ENCODE assay signal across 10 mouse cellular contexts in the genomic region with DNA sequence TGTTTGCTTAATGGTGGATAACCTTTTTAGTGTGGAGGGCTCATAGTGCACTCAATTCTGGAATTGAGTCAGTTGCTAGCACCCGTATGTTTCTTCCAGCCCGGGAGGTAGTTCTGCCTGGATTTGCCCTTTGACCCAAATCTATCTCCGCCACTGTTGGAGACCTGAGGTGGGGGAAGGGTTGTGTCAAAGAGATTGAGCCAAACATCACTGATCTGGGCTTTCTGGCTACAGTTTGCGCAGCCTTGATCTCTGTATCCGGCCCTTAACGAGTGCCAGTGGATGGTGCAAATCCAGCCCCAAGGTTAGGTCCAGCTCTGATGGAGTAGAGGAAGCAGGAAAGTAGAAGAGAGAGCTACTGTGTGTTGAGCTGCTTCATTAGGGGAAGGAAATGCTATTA. TPM values are rescaled to one million over a fixed set of nuclear protein-coding genes. Genes with fewer than 3 reads are reported as not detected.
A peak's percentile ranks its signal among the peaks of the same experiment; 100 is the strongest.
DNase-seq lines count a peak whose midpoint lies in the region; ATAC-seq and TF ChIP-seq lines count a peak whose summit lies in the region.
"Had no signal": no experiment of that assay in that cellular context is flagged by ENCODE, and none has a peak within 500 bp of the region (broad histone marks: within the 10 kb centered on the region; RNA-seq: fewer than 3 reads in every experiment).

No protein-coding gene starts in this region.

- H3K36me3 ChIP-seq in neural tube, embryonic 13.5 days: no peaks in the 10 kb centered on the region
- peaks cover 20% of the 10 kb centered on the region for H3K36me3 ChIP-seq in kidney, postnatal 0 days (ENCODE audit: insufficient read depth, low read length)

- H3K4me2 ChIP-seq in neural tube, embryonic 13.5 days: peak overlapping the region; percentile 4; the same call in 1 of the 2 replicates
- H3K4me2 ChIP-seq in kidney, postnatal 0 days (ENCODE audit: low read length): peak overlapping the region; percentile 50

- peak overlapping the region; percentile 73 for H3K27ac ChIP-seq in gastrocnemius, adult 2 months
- H3K27ac ChIP-seq in neural tube, embryonic 13.5 days (replicated peaks): no peak overlapping the region
- no peak overlapping the region; the same call in 1 of the 2 replicates for H3K27ac ChIP-seq in kidney, postnatal 0 days

- 75% methylated on average over 6 of the region's 6 CpGs for WGBS in neural tube, embryonic 13.5 days
- WGBS in kidney, postnatal 0 days: 43% methylated on average over 6 of the region's 6 CpGs

- H3K4me3 ChIP-seq in gastrocnemius, adult 2 months: peak overlapping the region; percentile 73
- no peak overlapping the region for H3K4me3 ChIP-seq in neural tube, embryonic 13.5 days
- H3K4me3 ChIP-seq in kidney, postnatal 0 days (replicated peaks; ENCODE audit: low read depth, low read length): peak overlapping the region; percentile 20

- H3K9me3 ChIP-seq in neural tube, embryonic 13.5 days: no peaks in the 10 kb centered on the region
- H3K9me3 ChIP-seq in kidney, postnatal 0 days (replicated peaks; ENCODE audit: low read length): no peaks in the 10 kb centered on the region

- no peak for ATAC-seq in neural tube, embryonic 13.5 days (ENCODE audit: low read depth)
- ATAC-seq in kidney, postnatal 0 days (replicated peaks; ENCODE audit: low FRiP score, low read depth): no peak

- TF ChIP-seq CTCF in gastrocnemius, adult 2 months (IDR thresholded peaks at IDR 0.05): no peak
- no peak for TF ChIP-seq CTCF in kidney, postnatal 0 days (IDR thresholded peaks at IDR 0.05; ENCODE audit: low read depth)

- H3K9ac ChIP-seq in neural tube, embryonic 13.5 days: no peak overlapping the region
- H3K9ac ChIP-seq in kidney, postnatal 0 days (ENCODE audit: low read depth, low read length): no peak overlapping the region

- peaks cover 3% of the 10 kb centered on the region; the same call in 1 of the 2 replicates for H3K4me1 ChIP-seq in neural tube, embryonic 13.5 days (replicated peaks)
- H3K4me1 ChIP-seq in kidney, postnatal 0 days (replicated peaks; ENCODE audit: insufficient read depth, low read length): peaks cover 24% of the 10 kb centered on the region; the same call in 1 of the 2 replicates

- no peak for DNase-seq in gastrocnemius, adult 2 months
- DNase-seq in gastrocnemius, adult 18-20 months (ENCODE audit: low spot score): no peak
- DNase-seq in neural tube, embryonic 10.5 days (ENCODE audit: extremely low spot score, low spot score): no peak
- no peak for DNase-seq in kidney, postnatal 0 days (ENCODE audit: low spot score)
- DNase-seq in yolk sac, embryonic 10.5 days (ENCODE audit: low spot score): peak; percentile 74
- no peak for DNase-seq in ovary, postnatal 14 days (ENCODE audit: low spot score)
- DNase-seq in right cerebral cortex, postnatal 10 days (ENCODE audit: low spot score in 2 of 2): no peak
- DNase-seq: cerebellum, adult 11 months; layer of hippocampus, postnatal 36 days had no signal

- intact Hi-C loops in gastrocnemius, adult 2 months (cut with DNase I): no loop called here

- peaks cover 26% of the 10 kb centered on the region for H3K27me3 ChIP-seq in neural tube, embryonic 13.5 days
- no peaks in the 10 kb centered on the region for H3K27me3 ChIP-seq in kidney, postnatal 0 days (ENCODE audit: insufficient read depth, low read length)

RNA-seq across cellular contexts. Expression of a gene that starts 3.9 kb away (rescaled TPM):
- 1 to 10 TPM; 5.9 to 9.0 TPM for total RNA-seq in gastrocnemius, adult 2 months (2021)
- total RNA-seq in gastrocnemius, adult 18-20 months (2021): 1 to 10 TPM; 6.0 to 6.6 TPM
- 5.0 and 5.5 TPM in 2 replicates for polyA plus RNA-seq in neural tube, embryonic 13.5 days (2015; fragmentation: Nextera tagmentation; extraction: Ambion mirVana)
- 17.6 and 18.3 TPM in 2 replicates for polyA plus RNA-seq in kidney, postnatal 0 days (2015; fragmentation: Nextera tagmentation; extraction: Ambion mirVana)

RNA-seq across cellular contexts. Expression of a gene that starts 33.0 kb away (rescaled TPM):
- 1 to 10 TPM; 3.8 to 4.6 TPM for total RNA-seq in gastrocnemius, adult 2 months (2021)
- total RNA-seq in gastrocnemius, adult 18-20 months (2021): 1 to 10 TPM; 4.1 to 4.5 TPM
- 27.5 and 28.0 TPM in 2 replicates for polyA plus RNA-seq in neural tube, embryonic 13.5 days (2015; fragmentation: Nextera tagmentation; extraction: Ambion mirVana)
- polyA plus RNA-seq in kidney, postnatal 0 days (2015; fragmentation: Nextera tagmentation; extraction: Ambion mirVana): 10.9 and 12.1 TPM in 2 replicates

RNA-seq across cellular contexts. Expression of a gene that starts 36.3 kb away (rescaled TPM):
- not detected for total RNA-seq in gastrocnemius, adult 2 months (2021)
- total RNA-seq in gastrocnemius, adult 18-20 months (2021): not detected
- not detected in 2 replicates for polyA plus RNA-seq in neural tube, embryonic 13.5 days (2015; fragmentation: Nextera tagmentation; extraction: Ambion mirVana)
- not detected in 2 replicates for polyA plus RNA-seq in kidney, postnatal 0 days (2015; fragmentation: Nextera tagmentation; extraction: Ambion mirVana)
- total RNA-seq: layer of hippocampus, postnatal 36 days had no signal

RNA-seq across cellular contexts. Expression of a gene that starts 47.8 kb away (rescaled TPM):
- 10 to 100 TPM in 1 of 2 experiments, 1 to 10 TPM in 1; 6.1 to 11.2 TPM for total RNA-seq in gastrocnemius, adult 2 months (2021)
- total RNA-seq in gastrocnemius, adult 18-20 months (2021): 1 to 10 TPM; 5.9 to 8.8 TPM
- polyA plus RNA-seq in neural tube, embryonic 13.5 days (2015; fragmentation: Nextera tagmentation; extraction: Ambion mirVana): 25.7 and 27.4 TPM in 2 replicates
- 149 and 169 TPM in 2 replicates for polyA plus RNA-seq in kidney, postnatal 0 days (2015; fragmentation: Nextera tagmentation; extraction: Ambion mirVana)
